Mouse (Mus musculus): ENCODE results near the gene Hmgcl.

The Hmgcl gene
- long read RNA-seq, experiment 1, transcript Hmgcl-201 (9 exons, 1,418 nt) = major isoform, 65 of 86 reads
- long read RNA-seq, experiment 1, partial matches to known transcripts = 2 of 86 reads
- long read RNA-seq, experiment 1, other reads (novel, unspliced or antisense) = 19 of 86 reads
- long read RNA-seq, experiment 2, transcript Hmgcl-201 (9 exons, 1,418 nt) = major isoform, 100 of 121 reads
- long read RNA-seq, experiment 2, partial matches to known transcripts = 2 of 121 reads
- long read RNA-seq, experiment 2, other reads (novel, unspliced or antisense) = 19 of 121 reads

DNA sequence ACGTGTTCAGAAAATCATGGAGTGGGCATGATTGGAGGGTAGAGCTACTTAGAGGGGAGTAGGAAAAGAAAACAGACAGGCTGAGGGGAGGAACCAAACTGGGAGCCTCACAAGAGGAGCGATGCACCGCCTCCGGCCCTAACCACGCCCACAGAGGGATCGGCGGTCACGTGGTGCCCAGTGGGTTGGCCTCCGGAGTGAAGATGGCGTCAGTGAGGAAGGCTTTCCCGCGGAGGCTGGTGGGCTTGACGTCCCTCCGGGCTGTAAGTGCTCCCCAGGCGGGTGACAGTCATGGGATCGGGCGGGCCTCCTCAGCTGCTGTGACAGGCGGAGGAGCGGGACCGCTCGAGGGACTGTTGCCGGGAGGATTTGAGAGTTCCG, at the start of gene Hmgcl:
Hmgcl (plus strand) TSS at position 171 of the 381 bp plus-strand sequence.
- intact Hi-C loops (cut with DNase I) = no loop called here

DNA sequence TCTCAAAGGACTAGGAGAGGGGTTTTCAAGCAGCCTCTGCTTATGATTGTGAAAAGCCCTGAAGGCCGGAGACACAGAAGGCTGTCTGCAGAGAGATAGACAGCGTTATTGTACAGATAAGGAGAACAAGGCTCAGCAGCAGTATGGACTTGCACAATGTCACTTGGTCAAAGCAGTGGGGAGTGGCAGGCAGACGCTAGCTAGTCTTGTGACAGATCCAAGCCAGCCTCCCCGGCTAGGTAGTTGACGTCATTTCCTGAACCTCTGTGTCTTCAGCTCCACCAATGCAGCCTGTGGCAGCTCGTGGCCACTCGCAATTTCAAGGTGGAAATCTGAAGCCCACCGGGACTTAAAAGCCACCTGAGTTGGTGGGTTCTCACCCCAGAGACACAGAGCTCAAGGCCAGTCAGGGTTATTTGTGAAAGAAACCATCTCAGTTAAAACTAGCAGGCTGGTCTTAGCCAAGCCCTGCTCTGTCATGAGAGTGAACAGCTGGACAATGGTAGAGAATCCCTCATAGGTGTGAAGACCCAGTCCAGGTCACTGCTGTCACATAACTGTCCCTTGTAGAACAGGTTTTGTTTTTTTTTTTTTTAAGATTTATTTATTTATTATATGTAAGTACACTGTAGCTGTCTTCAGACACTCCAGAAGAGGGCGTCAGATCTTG, 47.7 kb upstream of the Hmgcl start:
- intact Hi-C loops (cut with DNase I) = no loop called here

DNA sequence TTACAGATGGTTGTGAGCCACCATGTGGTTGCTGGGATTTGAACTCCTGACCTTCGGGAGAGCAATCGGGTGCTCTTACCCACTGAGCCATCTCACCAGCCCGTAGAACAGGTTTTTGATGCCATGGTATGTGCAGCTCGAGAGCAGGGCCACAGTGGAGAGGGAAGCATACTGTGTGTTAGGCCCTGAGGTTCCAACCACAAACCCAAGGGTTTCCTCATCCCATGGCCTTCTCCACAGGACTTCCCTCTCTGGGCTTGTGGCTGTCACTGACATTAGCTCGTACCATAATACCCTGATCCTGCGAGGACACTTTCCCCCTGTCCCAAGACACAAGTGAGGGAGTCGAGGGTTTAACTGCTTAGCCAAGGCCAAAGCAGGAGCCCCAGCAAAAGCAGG, 47.2 kb upstream of the Hmgcl start:
- intact Hi-C loops (cut with DNase I) = no loop called here

DNA sequence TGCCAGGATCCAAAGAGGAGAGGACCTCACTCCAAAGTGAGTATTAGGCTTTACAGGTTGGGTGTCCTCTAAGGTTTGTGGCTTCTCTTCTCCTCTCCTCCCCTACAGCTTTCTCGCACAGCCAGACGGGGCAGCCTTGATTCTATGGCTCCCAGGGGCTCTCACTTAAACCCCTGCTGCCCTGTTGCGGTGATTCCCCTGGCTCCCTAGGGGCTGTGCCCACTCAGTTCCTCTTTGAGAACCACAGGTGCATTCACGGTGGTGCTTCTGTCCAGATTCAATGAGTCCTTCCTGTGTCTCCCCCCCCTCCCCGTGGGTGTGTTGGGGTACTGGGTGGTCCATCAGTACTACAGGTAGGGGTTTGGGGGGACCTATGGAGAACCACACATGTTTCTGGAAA, 46.2 kb upstream of the Hmgcl start:
- intact Hi-C loops (cut with DNase I) = no loop called here

DNA sequence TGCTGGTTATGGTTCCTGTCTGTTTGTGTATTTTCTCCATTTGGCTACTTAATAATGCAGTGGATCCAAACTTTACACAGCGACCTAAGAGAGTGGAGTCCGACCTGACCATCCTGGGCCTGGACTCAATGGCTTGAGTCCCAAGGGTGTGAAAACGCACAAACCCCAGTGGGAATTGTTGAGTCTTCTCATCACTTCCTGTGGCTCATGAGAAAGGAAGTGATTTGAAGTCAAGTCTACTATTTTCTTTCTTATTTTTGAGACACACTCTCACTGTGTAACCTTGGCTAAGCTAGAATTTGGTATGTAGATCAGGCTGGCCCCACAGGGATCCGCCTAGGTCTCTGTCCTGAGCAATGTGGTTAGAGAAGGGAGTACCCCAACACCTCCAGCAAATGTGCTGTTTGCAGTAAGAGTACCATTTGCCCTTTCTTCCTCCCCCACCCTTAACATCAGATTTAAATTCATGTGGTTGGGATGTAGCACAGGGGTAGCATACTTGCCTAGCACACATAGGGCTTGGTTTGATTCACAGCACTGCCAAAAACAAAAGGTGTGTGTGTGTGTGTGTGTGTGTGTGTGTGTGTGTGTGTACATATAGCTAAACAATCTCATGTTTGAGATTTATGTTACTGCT, 43.5 kb upstream of the Hmgcl start:
- intact Hi-C loops (cut with DNase I) = no loop called here

DNA sequence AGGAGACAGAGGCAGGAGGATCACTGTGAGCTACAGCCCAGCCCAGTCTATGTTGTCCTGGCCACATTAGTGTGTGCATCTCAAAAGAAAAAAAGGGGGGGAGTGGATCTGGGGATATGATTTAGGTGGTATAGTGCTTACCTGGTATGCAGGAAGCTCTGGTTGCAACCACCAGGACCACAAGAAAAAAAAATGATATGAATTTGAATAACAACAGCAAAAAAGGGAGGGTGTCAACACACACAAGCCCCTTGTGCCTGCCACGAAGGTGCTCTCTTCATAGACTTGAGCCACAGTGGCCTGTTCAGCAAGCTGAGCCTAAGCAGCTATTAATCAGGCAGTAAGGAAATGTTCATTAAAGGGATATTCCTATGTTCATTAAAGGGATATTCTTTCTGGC, 41.4 kb upstream of the Hmgcl start:
- intact Hi-C loops (cut with DNase I) = no loop called here

DNA sequence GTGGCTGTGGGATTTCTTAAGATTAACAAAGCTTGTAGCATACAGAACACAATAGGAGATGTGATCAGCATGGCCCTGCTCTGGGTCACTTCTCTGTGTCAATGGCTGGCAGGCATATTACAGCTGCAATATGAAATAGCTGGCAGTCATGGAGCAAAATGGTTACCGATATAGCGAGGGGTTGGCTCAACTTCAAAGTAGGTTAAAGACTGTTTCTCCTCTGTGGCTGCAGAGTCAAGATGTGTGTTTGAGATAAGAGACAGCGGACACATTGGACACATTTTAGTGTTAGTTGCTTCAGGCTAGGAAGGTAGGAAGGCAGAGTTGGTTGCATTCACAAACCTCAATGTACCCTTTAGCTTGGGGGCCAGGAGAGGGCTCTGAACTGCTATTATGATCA, 39.6 kb upstream of the Hmgcl start:
- intact Hi-C loops (cut with DNase I) = no loop called here

DNA sequence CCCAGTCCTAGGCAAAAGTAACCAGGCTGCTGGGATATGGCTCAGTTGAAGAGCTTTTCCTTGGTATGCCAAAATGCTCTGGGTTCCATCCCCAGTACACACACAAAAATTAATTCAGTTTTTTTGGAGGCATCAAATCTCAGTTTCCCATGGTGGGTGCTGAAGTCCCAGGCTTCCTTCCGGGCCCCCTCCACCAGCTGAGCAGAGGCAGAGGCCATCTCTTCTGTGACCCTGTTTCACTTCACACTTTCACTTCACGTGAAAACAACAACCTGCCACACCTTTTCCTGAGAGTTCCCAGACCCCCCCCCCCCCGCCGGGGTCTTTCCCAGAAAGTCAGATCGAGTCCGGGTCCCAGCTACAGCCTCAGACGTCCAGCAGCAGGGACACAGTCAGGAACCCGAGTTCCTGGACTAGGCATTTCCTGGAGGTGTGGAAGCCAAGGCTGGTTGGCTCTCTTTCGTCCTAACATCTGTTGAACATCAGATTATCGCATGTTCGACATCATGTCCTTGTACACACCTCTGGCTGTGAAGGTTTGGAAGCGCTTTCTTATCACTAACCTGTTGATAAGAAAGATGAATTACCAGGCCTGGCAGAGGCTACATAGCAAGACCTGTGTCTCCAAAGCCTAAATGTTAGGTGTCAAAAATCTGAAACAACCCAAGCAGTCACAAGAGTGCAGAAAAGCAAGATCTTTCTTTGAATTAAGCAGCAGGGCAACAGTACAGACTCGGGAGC, 36.8 kb upstream of the Hmgcl start:
- intact Hi-C loops (cut with DNase I) = no loop called here

DNA sequence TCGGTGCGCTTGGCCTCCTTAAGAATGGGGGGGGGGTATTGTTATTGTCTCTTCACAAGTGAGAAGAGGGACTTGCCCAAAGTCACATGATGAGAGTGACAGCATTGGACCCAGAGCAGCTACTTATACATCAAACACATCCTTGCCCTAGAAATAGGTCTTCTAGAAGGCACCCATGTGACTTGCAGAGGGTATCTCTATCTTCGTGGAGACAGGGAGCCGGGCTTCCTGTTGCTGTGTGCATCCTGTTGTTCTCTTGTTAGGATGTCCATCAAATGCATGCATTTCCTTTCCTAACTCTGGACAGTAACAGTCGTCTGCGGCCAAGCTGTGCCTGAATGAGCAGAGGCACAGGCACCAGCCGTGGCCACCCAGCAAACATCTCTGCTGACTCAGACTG, 34.7 kb upstream of the Hmgcl start:
- intact Hi-C loops (cut with DNase I) = no loop called here

DNA sequence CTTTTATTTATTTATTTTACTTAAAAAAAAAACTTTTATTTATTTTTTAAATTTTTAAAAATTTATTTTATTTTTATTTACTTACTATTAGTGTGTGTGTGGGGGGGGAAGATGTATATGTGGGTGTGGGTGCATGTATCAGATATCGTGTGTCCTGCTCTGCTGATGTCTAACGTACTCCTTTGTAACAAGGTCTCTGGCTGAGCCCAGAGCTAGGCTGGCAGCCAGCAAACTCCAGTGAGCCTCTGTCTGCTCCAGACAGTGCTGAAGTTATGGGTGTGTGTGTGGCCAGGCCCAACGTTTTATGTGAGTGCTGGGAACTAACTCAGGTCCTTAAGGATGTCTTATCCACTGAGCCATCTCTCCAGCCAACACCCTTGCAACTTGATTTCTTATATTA, 34.1 kb upstream of the Hmgcl start:
- intact Hi-C loops (cut with DNase I) = no loop called here

DNA sequence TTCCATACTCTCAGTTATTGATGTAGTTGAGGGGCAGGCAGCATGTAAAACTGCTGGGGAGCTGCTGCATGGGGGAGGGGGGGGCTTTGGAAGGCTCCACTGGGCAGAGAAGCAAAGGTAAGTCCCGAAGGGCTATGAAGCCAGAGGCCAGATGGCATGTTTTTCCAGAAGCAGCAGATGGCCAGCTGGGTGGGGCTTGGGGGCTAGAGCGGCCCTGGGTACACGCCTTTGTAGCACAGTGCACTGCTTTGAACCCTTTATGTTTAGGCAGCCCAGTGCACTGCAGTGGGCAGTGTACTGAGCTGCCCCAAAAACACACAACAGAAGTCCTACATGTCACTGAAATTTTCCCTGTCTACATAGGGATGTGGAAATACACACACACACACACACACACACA, 33.4 kb upstream of the Hmgcl start:
- intact Hi-C loops (cut with DNase I) = no loop called here

DNA sequence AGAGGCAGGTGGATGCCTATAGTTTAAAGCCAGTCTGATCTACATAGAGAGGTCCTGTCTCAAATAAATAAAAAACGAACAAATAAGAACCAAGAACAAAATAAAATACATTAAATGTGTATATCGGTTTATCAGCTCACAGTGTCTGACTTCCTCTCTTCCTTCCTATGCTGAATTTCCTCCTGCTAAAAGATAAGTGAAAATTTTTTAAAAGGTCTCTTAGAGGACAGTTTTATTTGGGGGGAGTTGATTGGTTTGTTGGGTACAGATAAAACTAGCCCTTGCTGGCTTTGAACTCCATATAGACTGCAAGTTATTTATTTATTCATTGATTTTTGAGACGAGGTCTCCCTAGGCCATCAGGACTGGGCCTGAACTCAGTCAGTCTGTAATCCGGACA, 32.8 kb upstream of the Hmgcl start:
- intact Hi-C loops (cut with DNase I) = no loop called here

DNA sequence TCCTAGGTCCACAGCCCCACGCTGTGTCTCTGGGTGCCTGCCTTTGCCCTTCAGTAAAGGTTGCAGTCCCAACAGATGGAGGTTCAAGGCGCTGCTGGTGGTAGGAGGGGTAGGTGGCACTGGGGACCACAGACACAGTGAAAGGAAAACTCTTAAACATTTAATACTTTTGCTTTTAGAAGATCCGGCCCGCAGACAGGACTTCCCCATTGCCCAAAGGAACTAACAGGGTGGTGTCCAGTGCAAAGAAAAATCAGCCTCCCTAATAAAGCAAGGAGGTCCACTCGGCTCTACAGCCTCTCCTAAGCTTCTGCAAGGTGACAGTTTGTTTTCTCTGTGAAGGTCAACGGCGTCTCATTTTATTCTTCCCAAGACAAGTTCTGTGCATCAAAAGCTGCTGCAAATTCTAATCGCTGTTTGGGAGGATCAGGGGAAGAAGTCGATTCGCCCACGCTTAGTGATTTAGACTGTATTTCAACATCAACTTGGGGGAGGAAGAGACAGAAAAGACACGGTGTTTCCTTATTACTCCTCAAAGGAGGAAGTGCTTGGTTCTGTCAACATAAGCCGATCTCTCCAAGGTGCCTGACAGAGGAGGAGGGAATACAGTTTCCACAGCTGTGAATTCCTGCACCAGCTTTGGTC, 27.5 kb upstream of the Hmgcl start:
- intact Hi-C loops (cut with DNase I) = no loop called here

DNA sequence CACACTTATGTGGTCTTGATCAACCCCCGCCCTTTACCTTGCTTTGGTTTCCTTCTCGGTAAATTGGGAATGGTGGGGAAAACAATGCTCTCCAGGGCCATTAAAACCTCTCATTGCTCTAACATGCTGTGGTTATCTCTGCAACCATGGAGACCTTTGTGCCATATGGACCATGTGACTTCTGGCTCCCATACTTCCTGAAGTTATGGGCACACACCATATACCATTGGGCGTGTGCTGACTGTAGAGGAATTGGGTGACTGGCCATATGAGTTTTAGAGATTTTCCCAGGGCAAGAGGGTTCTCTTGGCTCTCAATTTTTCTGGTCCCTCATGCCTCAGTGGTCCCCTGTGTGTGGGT, 27.0 kb upstream of the Hmgcl start:
- intact Hi-C loops (cut with DNase I) = no loop called here

DNA sequence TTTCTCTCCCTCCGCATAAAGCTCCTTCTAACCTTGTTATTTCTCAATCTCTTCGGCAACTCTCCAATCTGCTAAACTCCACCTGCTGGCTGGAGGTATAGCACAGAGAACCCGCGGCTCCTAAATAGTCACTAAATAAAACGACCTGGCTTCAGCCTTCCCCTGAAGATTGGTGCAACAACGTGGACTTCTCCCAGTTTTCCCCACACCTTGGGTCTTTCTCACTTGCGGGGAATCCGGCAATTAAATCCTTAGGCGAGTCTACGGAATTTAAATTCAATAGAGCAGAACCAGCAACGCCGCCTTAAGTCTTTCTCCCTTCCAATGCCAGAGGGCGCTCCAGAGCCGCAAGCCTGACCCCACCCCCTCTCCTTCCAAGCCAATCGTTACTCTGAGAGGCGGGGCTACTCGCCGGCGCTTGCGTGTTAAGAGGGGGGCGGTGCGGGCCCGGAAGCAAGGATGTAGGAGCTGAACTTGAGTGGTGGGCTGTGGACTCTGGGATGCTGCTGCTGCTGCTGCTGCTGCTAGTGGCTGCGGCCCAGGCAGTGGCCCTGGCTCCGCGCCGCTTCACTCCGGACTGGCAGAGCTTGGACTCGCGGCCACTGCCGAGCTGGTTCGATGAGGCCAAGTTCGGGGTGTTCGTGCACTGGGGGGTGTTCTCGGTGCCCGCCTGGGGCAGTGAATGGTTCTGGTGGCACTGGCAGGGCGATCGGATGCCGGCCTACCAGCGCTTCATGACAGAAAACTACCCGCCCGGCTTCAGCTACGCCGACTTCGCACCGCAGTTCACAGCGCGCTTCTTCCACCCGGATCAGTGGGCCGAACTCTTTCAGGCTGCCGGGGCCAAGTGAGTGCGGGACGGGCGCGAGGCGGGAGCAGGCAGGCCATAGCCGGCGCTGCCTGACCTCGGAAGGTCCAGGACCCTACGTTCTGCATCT, 25.7 kb upstream of the Hmgcl start, which contains the start of gene Fuca1:
Fuca1 (plus strand) TSS at position 432 of the 938 bp plus-strand sequence.
- intact Hi-C loops (cut with DNase I) = loop anchor here (5.0 to 10.0 kb wide), 2 partner anchors 33 to 216 kb away; no protein-coding TSS in a partner anchor

DNA sequence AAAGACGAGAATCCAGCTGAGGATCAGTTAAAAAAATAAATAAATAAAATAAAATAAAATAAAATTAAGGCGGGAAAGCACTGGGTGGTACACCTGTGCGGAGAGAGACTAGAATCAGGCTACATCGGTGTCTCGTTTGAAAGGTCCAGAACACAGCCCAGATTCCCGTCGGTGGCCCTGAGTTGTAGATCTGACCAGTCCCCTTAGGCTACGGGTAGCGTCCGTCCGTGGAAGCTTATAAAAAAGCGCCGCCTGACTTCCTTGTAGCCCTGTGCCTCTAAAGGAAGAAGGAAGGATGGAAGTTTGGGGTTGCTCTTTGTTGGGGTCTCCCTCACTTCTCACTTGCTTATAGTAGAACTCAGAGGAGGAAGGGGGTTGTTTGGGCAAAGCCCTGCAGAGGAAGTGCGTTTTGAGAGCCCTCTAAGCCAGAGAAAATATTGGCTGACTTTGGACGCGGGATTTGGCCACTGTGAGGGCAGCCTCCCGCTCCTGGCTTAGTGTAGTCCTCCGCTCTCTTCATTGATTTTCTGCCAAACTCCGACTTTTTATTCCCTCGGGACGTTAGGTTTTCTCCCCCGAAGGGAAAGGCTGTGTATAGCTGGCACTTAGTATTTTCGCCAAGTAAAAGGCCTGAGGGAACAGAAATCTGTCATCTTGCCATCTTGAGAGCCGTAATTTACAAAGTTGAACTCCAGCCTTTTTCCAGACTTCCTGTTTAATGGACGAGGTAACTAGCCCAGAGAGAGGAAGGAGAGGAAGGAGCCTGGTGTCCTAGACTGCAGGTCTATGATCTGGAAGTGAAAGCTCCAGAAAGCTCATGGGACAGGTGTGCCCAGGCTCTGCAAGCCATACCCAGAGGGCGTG, 24.8 kb upstream of the Hmgcl start:
- intact Hi-C loops (cut with DNase I) = loop anchor here (5.0 to 10.0 kb wide), 2 partner anchors 34 to 217 kb away; no protein-coding TSS in a partner anchor

DNA sequence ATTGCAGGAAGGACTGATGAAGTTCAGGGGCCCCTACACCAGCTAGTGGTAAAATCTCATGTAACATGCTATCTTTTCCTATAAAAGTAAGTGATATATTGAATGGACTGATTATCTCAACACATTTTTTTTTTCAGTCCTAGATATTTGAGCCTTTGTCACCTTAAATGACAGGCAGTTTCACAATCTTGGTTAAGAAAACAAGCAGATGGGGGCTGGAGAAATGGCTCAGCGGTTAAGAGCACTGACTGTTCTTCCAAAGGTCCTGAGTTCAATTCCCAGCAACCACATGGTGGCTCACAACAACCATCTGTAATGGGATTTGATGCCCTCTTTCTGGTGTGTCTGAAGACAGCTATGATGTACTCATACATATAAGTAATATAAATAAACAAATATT, 24.1 kb upstream of the Hmgcl start:
- intact Hi-C loops (cut with DNase I) = loop anchor here (5.0 to 10.0 kb wide), 2 partner anchors 35 to 217 kb away; no protein-coding TSS in a partner anchor

DNA sequence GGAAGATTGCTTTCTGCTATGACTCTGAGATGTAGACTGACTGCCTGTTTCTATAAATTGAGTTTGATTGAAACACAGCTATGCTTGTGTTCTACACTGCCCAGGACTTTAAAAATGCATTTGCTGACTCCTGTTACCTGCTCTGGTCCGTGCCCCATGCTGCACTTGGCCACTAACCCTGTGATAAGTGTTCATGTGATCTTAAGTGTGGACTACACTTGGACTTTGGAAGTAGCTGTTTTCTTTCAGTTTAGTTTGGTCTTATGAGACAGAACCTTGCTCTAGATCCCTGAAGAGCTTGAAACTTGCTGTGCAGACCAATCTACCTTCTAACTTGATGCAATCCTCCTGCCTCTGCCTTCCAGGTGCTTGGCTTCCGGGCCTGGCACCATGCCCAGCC, 21.8 kb upstream of the Hmgcl start:
- intact Hi-C loops (cut with DNase I) = loop anchor here (5.0 to 10.0 kb wide), 2 partner anchors 37 to 220 kb away; no protein-coding TSS in a partner anchor

DNA sequence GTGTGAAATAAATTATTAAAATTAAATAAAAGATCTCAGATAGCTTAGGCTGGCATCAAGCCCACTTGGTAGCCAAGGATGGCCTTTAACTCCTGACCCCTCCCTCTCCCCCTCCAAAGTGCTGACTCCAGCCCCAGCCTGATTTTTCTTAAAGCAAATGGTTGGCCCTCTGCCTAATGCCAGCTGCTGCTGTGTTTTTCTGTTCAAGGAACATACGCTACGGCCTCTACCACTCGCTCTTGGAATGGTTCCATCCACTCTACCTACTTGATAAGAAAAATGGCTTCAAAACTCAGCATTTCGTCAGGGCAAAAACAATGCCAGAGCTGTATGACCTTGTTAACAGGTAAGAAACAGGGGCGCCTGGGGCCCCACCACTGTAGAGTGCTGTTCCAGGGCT, 20.9 kb upstream of the Hmgcl start:
- intact Hi-C loops (cut with DNase I) = loop anchor here (10.0 kb wide), 1 partner anchor 221 kb away; no protein-coding TSS in a partner anchor

Data from adrenal gland (tissue).